Mouse (Mus musculus): ENCODE measurements around the gene Cdk2ap2.

Gene Cdk2ap2

GRCm38 (mm10) chr19:4136463-4136862 lies 39.5 kb downstream of the Cdk2ap2 start:
- DNase-seq (ENCODE audit: low spot score in 2 of 2), result no peak

GRCm38 (mm10) chr19:4137913-4138312 lies 40.9 kb downstream of the Cdk2ap2 start:
- DNase-seq (ENCODE audit: low spot score in 2 of 2), result no peak

- DNase-seq (ENCODE audit: low spot score in 2 of 2), result no peak
These were observed 42.5 kb downstream of the Cdk2ap2 start, which contains the start of gene Gpr152 for GRCm38 (mm10) chr19:4139446-4139845. Gene Gpr152, plus strand, starts transcription at chr19:4139787.

GRCm38 (mm10) chr19:4140147-4140546 lies 43.2 kb downstream of the Cdk2ap2 start:
- no peak for DNase-seq (ENCODE audit: low spot score in 2 of 2)

GRCm38 (mm10) chr19:4142416-4143173 lies 45.6 kb downstream of the Cdk2ap2 start:
- DNase-seq (ENCODE audit: low spot score in 2 of 2), result no peak

- DNase-seq (ENCODE audit: low spot score in 2 of 2), result no peak
These were observed 46.8 kb downstream of the Cdk2ap2 start, which contains the start of gene Cabp4 for GRCm38 (mm10) chr19:4143759-4144268. Gene Cabp4, minus strand, starts transcription at chr19:4144033.

- no peak for DNase-seq (ENCODE audit: low spot score in 2 of 2)
These were observed 47.8 kb downstream of the Cdk2ap2 start for GRCm38 (mm10) chr19:4144550-4145498.

GRCm38 (mm10) chr19:4145936-4146335 lies 49.0 kb downstream of the Cdk2ap2 start:
- no peak for DNase-seq (ENCODE audit: low spot score in 2 of 2)

GRCm38 (mm10) chr19:4146366-4147021 lies 49.5 kb downstream of the Cdk2ap2 start:
- DNase-seq (ENCODE audit: low spot score in 2 of 2), result no peak

GRCm38 (mm10) chr19:4147022-4147405 lies 50.0 kb downstream of the Cdk2ap2 start:
- no peak for DNase-seq (ENCODE audit: low spot score in 2 of 2)

GRCm38 (mm10) chr19:4147782-4148490 lies 51.0 kb downstream of the Cdk2ap2 start:
- DNase-seq (ENCODE audit: low spot score in 2 of 2), result no peak

- DNase-seq (ENCODE audit: low spot score in 2 of 2), result peak; percentile 92 to 95
These were observed 51.5 kb downstream of the Cdk2ap2 start, which contains the start of gene Coro1b for GRCm38 (mm10) chr19:4148491-4148806. Gene Coro1b, plus strand, starts transcription at chr19:4148619.

All from right cerebral cortex, adult 2 months (tissue).